Mouse (Mus musculus) heart, postnatal 0 days (tissue): ENCODE results near the gene Rab3gap2. TPM values are rescaled to one million over a fixed set of nuclear protein-coding genes. Genes with fewer than 3 reads are reported as not detected.

ENCODE experiments used
- ATAC-seq: fragments of 200-750 bp; cut with Nextera tagmentation; 2 replicates; pipeline ENCODE4 v1.8.0; 2017; ENCODE audit warnings: low read depth, moderate number of reproducible peaks, moderate library complexity; ENCODE audit not compliant: insufficient read depth
- DNase-seq: peaks from one replicate; pipeline ENCODE4 v3.0.0-alpha.2; 2016; ENCODE audit warnings: low spot score
- H3K27ac ChIP-seq: fragments of 300-500 bp; sonication (generic); 2 replicates; pipeline ENCODE4 v1.5.1; 2014; ENCODE audit warnings: low read depth, mild to moderate bottlenecking
- H3K27me3 ChIP-seq: fragments of 300-500 bp; sonication (generic); 2 replicates; pipeline ENCODE4 v1.6.1; 2014; ENCODE audit warnings: low read length, mixed read lengths; ENCODE audit not compliant: control insufficient read depth, insufficient read depth
- H3K36me3 ChIP-seq: fragments of 300-500 bp; sonication (generic); replicated peaks from 2 replicates; pipeline ENCODE4 v1.6.1; 2014; ENCODE audit warnings: low read length, mixed read lengths; ENCODE audit not compliant: control insufficient read depth, insufficient read depth
- H3K4me1 ChIP-seq: fragments of 300-500 bp; sonication (generic); 2 replicates; pipeline ENCODE4 v1.6.1; 2014; ENCODE audit warnings: antibody characterized with exemption; ENCODE audit not compliant: control insufficient read depth, insufficient read depth
- H3K4me2 ChIP-seq: fragments of 300-500 bp; sonication (generic); 2 replicates; pipeline ENCODE4 v1.6.1; 2014; ENCODE audit warnings: low read depth, mild to moderate bottlenecking, low read length, moderate library complexity
- H3K4me3 ChIP-seq: fragments of 300-500 bp; sonication (generic); 2 replicates; pipeline ENCODE4 v1.5.1; 2014; ENCODE audit warnings: low read depth, low read length
- H3K9ac ChIP-seq: fragments of 300-500 bp; sonication (generic); replicated peaks from 2 replicates; pipeline ENCODE4 v1.6.1; 2014; ENCODE audit warnings: low read depth, low read length, mixed read lengths
- H3K9me3 ChIP-seq: fragments of 300-500 bp; sonication (generic); replicated peaks from 2 replicates; pipeline ENCODE4 v1.6.1; 2016; ENCODE audit warnings: low read length; ENCODE audit not compliant: control insufficient read depth
- CTCF ChIP-seq: IDR thresholded peaks from 2 replicates; pipeline ENCODE4 v1.5.1; 2016; ENCODE audit warnings: antibody characterized with exemption, control low read depth, low read depth
- EP300 ChIP-seq: IDR thresholded peaks from 2 replicates; pipeline ENCODE4 v1.6.1; 2016; ENCODE audit warnings: antibody characterized with exemption, low read depth
- WGBS: fragments of 180-500 bp; shearing (Covaris S2); extraction: QIAGEN DNeasy Blood & Tissue Kit; methylation state at CpG from one replicate; pipeline ENCODE4 v1.1.7; 2014; 5-methylcytosine and 5-hydroxymethylcytosine counted together
- polyA plus RNA-seq: library from polyadenylated mRNA; unstranded; fragments of >200 nt; fragmentation: Nextera tagmentation; extraction: Ambion mirVana; gene quantifications from 2 replicates; pipeline ENCODE4 v1.2.1, GENCODE M21; 2015
- total RNA-seq: library from RNA; depleted of rRNA; stranded (reverse); fragments of >200 nt; gene quantifications from 2 replicates; pipeline ENCODE4 v1.2.3, GENCODE M21; 2014; ENCODE audit warnings: low replicate concordance

Rab3gap2 gene
- total and polyA plus RNA-seq, 2 experiments from 2014 or later: 11.1 to 15.5 TPM

- ATAC-seq (no peak), DNase-seq (no peak)
- peaks cover 73% of the 10 kb centered on the region for H3K36me3 ChIP-seq
- no peaks in the 10 kb centered on the region; the same call in 1 of the 2 replicates for H3K9me3 ChIP-seq
- TF ChIP-seq CTCF: no peak
- TF ChIP-seq EP300: no peak
- no peaks in the 10 kb centered on the region for H3K4me1 ChIP-seq
- peak overlapping the region; percentile 30 for H3K27ac ChIP-seq
- H3K4me3 ChIP-seq: no peak overlapping the region
- H3K27me3 ChIP-seq: no peaks in the 10 kb centered on the region
- no peak overlapping the region for H3K4me2 ChIP-seq
- no peak overlapping the region for H3K9ac ChIP-seq
- WGBS: 61% methylated on average over 5 of the region's 5 CpGs
Measured at GRCm38 (mm10) chr1:185274819-185275545, 71.1 kb downstream of the Rab3gap2 start.

GRCm38 (mm10) chr1:185275976-185276375 lies 72.1 kb downstream of the Rab3gap2 start:
- no peaks in the 10 kb centered on the region for H3K4me1 ChIP-seq
- no peak overlapping the region for H3K27ac ChIP-seq
- DNase-seq: no peak
- no peak overlapping the region for H3K4me2 ChIP-seq
- no peak overlapping the region for H3K4me3 ChIP-seq
- no peak overlapping the region for H3K9ac ChIP-seq
- no peaks in the 10 kb centered on the region; the same call in 1 of the 2 replicates for H3K9me3 ChIP-seq
- H3K36me3 ChIP-seq: peaks cover 74% of the 10 kb centered on the region
- ATAC-seq: no peak
- no peaks in the 10 kb centered on the region for H3K27me3 ChIP-seq
- TF ChIP-seq EP300 (no peak), CTCF (no peak)
- WGBS: 73% methylated on average over 7 of the region's 7 CpGs

DNA sequence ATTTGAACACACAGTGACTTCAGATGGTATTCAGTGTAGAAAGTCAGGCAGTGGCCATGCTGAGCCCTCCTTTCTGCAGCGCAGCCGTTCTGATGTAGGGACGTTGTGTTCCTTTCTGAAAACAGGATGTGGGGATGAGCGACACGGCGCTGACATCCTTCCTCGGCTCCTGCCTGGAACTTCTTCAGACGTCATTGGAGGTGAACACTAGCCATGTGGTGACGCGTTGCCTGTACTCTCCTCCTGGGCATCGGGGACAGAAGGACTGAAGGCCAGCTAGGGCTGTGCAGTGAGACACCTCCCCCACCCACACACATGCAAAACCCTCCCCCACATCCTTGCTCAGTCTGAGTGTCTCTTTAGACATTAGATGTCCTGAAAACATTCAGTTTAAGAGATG lies 73.1 kb downstream of the Rab3gap2 start:
- H3K9me3 ChIP-seq: no peaks in the 10 kb centered on the region; the same call in 1 of the 2 replicates
- H3K36me3 ChIP-seq: peaks cover 72% of the 10 kb centered on the region
- DNase-seq (no peak), ATAC-seq (peak; percentile 39; the same call in 1 of the 2 replicates)
- H3K27me3 ChIP-seq: no peaks in the 10 kb centered on the region
- peak; percentile 74; the same call in 1 of the 2 replicates for TF ChIP-seq EP300
- no peak for TF ChIP-seq CTCF
- peak overlapping the region; percentile 21; the same call in 1 of the 2 replicates for H3K27ac ChIP-seq
- no peaks in the 10 kb centered on the region for H3K4me1 ChIP-seq
- 54% methylated on average over 11 of the region's 11 CpGs for WGBS
- H3K4me2 ChIP-seq: no peak overlapping the region
- no peak overlapping the region for H3K4me3 ChIP-seq
- no peak overlapping the region for H3K9ac ChIP-seq

DNA sequence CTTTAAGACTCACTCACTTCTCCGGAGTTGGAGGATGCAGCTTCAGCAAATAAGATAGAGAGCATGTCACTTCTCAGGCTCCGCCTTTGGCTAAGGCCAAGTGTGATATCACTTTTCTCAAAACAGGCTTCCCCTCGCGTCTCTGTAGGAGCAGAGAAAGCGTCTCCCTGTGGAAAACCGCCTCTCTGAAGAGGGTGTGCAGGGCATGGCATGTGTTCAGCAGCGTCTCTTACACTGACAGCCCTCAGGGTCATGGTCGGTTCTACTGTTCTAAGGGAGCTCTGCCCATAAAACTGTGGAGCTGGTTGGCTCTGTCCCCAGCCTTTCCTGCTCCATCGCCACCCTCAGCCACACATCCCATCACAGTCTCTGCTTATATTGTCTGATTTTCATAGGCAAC lies 75.4 kb downstream of the Rab3gap2 start:
- Histone ChIP-seq H3K9ac (no peak overlapping the region), H3K4me2 (no peak overlapping the region), H3K4me3 (no peak overlapping the region), H3K36me3 (peaks cover 78% of the 10 kb centered on the region), H3K9me3 (no peaks in the 10 kb centered on the region), H3K4me1 (peaks cover 2% of the 10 kb centered on the region; the same call in 1 of the 2 replicates), H3K27ac (no peak overlapping the region), H3K27me3 (no peaks in the 10 kb centered on the region)
- 49% methylated on average over 9 of the region's 9 CpGs for WGBS
- ATAC-seq (no peak; the same call in 1 of the 2 replicates), DNase-seq (no peak)
- TF ChIP-seq CTCF: no peak
- TF ChIP-seq EP300: no peak

- Histone ChIP-seq H3K36me3 (peaks cover 78% of the 10 kb centered on the region), H3K9me3 (no peaks in the 10 kb centered on the region), H3K27me3 (no peaks in the 10 kb centered on the region), H3K27ac (no peak overlapping the region), H3K4me3 (no peak overlapping the region), H3K4me2 (no peak overlapping the region), H3K9ac (no peak overlapping the region), H3K4me1 (peaks cover 8% of the 10 kb centered on the region)
- ATAC-seq (no peak), DNase-seq (no peak)
- 97% methylated on average over 4 of the region's 4 CpGs for WGBS
- TF ChIP-seq EP300 (no peak), CTCF (no peak)
Measured at GRCm38 (mm10) chr1:185280616-185281015, 76.7 kb downstream of the Rab3gap2 start.

- no peak overlapping the region for H3K4me3 ChIP-seq
- no peak overlapping the region for H3K4me2 ChIP-seq
- no peak for TF ChIP-seq EP300
- no peak for TF ChIP-seq CTCF
- 68% methylated on average over 11 of the region's 11 CpGs for WGBS
- no peak overlapping the region for H3K9ac ChIP-seq
- no peak overlapping the region for H3K27ac ChIP-seq
- DNase-seq (no peak), ATAC-seq (no peak)
- peaks cover 8% of the 10 kb centered on the region for H3K4me1 ChIP-seq
- H3K27me3 ChIP-seq: no peaks in the 10 kb centered on the region
- peaks cover 80% of the 10 kb centered on the region for H3K36me3 ChIP-seq
- H3K9me3 ChIP-seq: no peaks in the 10 kb centered on the region
Measured at GRCm38 (mm10) chr1:185282846-185283245, 78.9 kb downstream of the Rab3gap2 start.
